Mouse (Mus musculus): ENCODE measurements around the gene Dqx1. TPM values are rescaled to one million over a fixed set of nuclear protein-coding genes. Genes with fewer than 3 reads are reported as not detected.

Gene Dqx1
- 2.2 and 2.9 TPM in 2 replicates for polyA plus RNA-seq (2015; fragmentation: Nextera tagmentation; extraction: Ambion mirVana)

DNA sequence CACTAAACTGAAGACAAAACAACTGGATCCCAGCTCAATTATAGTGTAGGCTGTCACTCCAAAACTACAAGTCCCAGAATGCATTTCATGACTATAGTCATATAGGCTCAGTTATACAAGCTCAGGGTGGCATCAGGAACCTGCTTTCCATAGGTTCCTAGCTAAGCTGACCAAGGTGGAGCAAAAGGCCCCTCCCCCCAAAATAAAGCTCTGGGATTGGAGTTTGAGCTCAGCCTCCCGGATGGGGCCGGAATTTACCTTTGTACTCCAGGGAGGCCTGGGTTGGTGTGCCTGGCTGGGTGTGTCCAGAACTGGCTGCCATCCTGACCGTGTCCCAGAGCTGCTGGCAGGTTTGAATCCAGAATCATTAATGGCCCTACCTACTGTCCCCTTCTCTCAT lies at the start of gene Dqx1:
Gene Dqx1, plus strand, starts transcription at position 55 of the 400 bp plus-strand sequence.

DNA sequence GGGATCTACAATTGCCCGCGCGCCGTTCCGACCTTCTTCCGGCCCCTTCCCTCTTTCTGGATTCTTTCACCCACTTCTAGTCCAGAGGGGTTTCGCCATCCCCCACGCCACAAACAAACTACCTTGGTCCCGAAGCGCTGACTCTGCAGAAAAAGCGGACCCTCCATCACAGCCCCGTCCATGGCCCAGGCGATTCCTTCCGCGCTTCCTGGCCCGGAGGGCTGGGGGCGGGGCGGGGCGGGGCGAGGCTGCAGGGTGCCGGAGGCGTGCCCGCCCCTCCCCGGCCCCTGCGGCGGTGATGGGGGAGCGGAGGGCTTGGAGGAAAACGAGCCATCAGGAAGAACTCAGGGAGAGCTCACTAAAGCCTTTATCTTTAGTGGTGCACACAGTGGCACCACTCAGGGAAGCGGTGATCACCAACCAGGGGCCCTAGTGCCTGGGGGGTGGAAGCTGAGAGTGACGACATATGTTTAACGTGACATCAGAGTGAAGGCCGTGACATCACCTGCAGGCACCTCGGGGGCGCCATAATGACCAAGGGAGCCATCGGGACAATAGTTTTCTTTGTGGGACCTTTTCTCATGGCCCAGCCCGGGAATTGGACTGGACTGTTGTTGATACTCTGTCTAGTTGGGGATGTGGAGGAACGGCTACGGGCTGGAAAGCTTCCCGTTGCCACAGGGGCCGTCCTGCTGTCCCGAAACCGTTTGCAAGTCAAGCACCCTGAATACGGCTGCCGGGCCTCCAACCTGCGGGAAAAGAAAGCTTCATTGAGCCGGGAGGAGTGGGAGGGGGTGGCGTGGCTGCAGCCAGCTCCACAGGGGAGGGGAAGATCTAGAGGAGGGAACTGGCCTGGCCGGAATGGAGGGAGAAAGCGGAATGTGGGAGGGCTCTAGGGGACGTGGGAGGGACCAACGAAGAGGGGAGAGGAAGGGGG lies 24.1 kb upstream of the Dqx1 start, which contains the start of the genes Dok1 and Loxl3:
Gene Dok1, minus strand, starts transcription at position 223 of the 937 bp plus-strand sequence.
Gene Loxl3, plus strand, starts transcription at position 925 of the 937 bp plus-strand sequence.

DNA sequence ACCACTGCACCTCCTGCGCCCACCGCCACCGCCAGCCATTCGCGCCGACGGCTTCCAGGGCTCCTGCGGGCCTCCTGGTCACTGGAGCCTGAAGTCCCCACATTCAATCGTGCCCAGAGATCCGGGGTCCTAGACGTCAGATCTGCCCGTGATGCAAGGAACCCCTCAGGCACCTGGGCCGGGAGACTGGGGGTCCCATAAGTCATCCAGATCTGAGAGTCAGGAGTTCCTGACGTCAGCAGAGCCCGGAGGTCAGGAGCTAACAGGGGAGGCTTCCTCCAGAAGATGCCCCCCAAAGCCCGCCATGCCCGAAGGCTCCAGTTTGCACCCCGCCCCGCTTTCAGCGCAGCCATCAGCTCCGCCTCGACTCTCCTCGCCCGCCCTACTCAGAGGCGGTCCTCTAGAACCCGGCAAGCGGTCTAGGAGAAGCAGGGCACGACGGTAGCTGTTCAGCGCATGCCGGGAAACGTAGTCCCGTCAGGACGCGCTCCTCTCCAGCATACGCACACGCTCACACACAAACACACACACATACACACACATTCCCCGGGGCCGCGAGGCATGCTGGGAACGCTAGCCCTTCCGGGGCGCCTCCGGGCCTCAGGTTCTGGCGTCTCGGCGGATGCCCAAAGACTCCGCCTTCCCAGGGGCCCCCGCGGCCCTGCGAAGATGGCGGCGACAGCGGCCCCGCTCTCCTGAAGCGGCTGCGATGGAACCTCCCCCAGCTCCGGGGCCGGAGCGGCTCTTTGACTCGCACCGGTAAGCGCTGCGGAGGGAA lies 3.4 kb upstream of the Dqx1 start, which contains the start of gene Aup1:
Gene Aup1, plus strand, starts transcription at position 448 of the 778 bp plus-strand sequence.

DNA sequence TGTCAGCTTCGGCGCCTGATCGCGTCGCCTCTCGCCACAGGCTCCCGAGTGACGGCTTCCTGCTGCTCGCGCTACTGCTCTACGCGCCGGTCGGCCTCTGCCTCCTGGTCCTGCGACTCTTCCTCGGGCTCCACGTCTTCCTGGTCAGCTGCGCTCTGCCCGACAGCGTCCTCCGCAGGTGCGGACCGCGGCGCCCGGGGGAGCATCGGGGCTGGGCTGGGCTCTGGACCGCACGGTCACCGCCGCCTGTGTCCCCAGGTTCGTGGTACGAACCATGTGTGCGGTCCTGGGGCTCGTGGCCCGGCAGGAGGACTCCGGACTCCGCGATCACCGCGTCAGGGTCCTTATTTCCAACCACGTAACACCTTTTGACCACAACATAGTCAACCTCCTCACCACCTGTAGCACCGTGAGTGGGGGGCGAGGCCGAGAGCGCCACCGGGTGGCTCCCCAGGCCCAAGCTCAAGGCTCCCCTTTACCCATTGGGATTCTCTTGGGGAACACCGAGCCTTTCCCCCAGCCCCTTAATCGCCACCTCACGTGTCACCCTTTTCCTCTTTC lies 2.7 kb upstream of the Dqx1 start, which contains the start of gene Htra2:
Gene Htra2, minus strand, starts transcription at position 403 of the 561 bp plus-strand sequence.

DNA sequence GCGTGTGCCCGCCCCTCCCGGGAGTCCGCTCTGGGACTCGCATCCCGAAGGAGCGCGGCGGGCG lies 12.4 kb downstream of the Dqx1 start, which contains the start of gene Tlx2:
Gene Tlx2, minus strand, starts transcription at position 47 of the 64 bp plus-strand sequence.

DNA sequence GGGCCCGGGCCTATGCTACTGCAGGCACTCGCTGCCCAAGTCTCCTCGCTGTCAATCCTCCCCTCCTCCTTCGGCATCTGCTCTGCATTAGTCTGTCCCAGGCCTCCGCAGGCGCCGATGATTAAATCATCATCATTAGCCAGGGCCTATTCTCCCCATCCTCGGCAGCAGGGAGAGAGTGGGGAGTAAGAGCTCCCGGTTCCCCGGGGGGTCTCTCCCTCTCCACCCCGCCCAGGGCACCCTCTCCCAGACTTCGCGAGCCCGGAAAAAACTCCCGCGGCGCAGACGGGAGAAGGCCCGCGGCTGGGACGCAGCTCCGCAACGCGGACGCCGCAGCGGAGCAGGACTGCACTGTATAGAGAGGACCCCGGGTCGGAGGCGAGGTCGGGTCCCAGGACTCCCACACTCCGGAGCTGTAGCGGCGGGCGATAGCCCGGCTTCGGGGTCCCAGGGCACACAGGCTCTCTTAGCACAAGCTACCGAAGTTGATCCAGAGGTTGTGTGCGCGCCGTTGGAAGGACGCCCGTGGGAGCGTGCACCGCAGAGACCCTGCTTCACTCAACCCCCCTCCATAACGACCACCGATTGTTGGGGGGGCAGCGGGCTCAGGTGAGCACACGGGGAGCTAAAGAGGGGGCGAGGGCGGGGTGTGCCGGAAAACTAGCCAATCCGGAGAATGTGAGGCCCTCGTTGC lies 20.1 kb downstream of the Dqx1 start, which contains the start of gene Pcgf1:
Gene Pcgf1, plus strand, starts transcription at position 240 of the 694 bp plus-strand sequence.

DNA sequence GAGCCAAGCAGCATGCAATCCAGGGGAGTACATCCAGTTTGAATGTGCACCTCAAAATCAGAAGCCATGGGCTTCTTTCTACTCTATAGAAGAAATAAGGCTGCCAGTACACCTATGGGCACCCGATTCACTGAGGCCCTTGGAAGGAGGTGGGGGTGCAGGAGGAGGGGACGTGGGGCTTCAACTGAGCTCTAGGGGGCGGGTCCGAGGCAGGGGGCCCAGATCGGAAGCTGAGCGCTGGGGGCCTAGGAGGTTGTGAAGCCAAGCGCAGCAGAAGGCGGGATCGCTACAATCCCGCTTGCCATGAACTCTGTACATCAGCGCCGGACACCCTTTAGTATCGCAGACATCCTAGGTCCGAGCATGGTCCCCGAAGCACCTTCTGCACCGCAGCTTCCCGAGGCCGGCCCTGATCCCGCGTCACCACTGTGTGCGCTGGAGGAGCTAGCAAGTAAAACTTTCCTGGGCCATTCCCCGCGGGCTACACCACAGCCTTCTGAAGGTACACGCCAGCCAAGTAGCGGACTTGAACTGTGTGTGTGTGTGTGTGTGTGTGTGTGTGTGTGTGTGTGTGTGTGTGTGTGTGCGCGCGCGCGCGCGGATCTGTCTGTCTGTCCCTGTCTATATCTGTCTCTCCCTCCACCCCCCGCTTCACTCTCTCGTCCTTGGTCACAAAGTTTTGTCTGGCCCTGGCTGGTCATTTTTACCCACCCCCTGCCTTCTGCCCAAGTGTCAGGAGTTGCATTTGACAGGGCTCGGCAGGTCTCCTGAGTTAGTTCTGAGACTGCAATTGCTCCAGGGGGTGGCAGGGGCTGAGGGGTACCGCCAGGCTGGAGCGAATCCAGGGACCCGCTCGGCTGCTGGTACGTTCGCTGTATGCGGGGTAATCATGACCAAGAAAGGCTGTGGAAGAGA lies 28.7 kb downstream of the Dqx1 start, which contains the start of gene Lbx2:
Gene Lbx2, plus strand, starts transcription at position 247 of the 915 bp plus-strand sequence.

DNA sequence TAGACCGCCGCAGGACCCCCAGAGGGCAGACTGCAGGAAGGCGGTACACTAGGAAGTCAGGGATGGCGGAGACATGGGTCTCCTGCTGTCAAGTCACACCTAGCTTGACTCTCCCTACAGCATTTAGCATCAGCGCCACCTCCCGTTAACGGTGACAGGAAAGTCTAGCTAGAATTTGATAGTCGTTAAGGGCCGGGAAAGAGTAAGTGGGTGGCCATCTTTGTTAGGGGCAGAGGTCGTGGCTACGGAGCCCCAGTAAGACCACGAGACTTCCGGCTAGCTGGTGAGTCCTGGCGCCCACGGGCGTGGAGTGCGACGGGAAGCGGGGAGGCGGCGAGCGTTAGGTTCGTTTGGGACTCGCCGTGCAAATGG lies 43.7 kb downstream of the Dqx1 start, which contains the start of the genes Ccdc142 and Gm42688:
Gene Ccdc142, plus strand, starts transcription at position 286 of the 372 bp plus-strand sequence.
Gene Gm42688, plus strand, starts transcription at position 302 of the 372 bp plus-strand sequence.

DNA sequence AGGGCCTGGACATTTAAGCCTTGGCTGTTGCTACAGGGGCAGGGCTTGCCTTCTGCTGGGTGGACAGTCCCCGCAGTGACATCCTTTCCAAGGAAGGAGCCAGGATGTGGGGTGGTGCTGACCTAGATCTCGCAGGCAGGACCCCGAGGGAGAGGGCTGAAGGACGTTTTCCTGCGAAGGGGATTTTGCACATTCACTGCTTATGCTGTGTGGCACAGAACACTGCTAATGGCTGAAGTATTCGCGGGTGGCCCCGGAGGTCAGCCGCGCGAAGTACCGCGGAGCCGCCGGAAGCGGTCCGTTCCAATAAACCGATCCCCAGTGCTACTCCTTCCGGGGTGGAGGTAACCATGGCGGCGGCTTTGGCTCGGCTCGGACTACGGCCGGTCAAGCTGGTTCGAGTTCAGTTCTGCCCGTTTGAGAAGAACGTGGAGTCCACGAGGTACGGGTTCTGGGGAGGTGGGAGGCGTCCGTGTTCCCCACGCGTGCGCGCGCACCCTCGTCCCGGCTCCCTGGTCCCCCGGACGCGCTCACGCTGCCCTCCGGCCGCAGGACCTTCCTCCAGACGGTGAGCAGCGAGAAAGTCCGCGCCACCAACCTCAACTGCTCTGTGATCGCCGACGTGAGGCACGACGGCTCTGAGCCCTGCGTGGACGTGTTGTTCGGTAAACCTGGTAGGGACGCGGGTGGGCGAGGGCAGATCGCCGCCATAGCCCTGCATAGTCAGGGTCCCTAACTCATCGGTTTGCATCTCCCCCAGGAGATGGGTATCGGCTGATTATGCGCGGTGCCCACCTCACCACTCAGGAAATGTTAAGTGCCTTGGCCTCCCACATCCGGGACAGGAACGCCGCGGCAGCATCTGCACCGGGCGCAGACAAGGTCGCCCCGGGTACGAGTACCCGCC lies 51.4 kb downstream of the Dqx1 start, which contains the start of gene Mrpl53:
Gene Mrpl53, plus strand, starts transcription at position 279 of the 907 bp plus-strand sequence.

DNA sequence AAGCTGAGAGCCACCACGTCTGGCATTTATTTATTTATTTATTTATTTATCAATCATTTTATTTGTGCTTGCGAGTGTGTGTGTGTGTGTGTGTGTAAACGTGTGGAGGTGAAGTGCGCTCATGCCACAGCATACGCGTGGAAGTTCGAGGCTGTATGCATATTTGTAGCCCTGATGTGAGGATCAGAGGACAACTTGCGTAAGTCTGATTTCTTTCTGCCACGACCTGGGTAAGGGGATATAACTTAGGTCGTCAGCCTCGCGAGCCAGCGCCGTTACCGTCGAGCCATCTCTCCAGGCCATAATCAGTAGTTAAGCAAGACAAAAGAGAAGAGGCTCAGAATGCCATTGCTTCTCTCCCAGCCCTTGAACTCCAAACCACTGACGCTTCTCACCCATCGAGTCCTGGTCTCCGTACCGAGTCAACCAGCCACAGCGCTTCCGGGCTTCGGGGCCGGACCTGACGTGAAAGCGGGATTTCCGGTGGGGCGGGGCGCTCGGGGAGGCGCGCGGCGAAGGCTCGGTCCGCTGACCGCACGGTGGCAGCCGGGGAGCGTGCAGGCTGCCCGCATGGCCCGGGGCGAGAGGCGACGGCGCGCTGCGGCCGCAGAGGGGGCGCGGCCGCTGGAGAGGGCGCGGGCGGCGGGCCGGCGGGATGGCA lies 57.5 kb downstream of the Dqx1 start, which contains the start of gene Mogs:
Gene Mogs, plus strand, starts transcription at position 486 of the 661 bp plus-strand sequence.

Small RNA genes within 50 kb of the gene (microRNA-seq; reads per million reads assigned to microRNA genes)
- gene Mir3470a (ENCODE audit: borderline replicate concordance, insufficient number of aligned reads) (not detected), gene Mir7040 (ENCODE audit: borderline replicate concordance, insufficient number of aligned reads) (not detected)

Other genes starting within 250 kb of the Dqx1 start
- 1.8 and 6.6 TPM in 2 replicates for gene Sema4f, start 118.1 kb upstream of the Dqx1 start, polyA plus RNA-seq (2015; fragmentation: Nextera tagmentation; extraction: Ambion mirVana)
- 0.95 and 1.8 TPM in 2 replicates for gene M1ap, start 110.9 kb upstream of the Dqx1 start, polyA plus RNA-seq (2015; fragmentation: Nextera tagmentation; extraction: Ambion mirVana)
- gene Dok1, start 24.4 kb upstream of the Dqx1 start, polyA plus RNA-seq (2015; fragmentation: Nextera tagmentation; extraction: Ambion mirVana), result 10.4 and 13.8 TPM in 2 replicates
- 8.0 and 10.3 TPM in 2 replicates for gene Loxl3, start 23.7 kb upstream of the Dqx1 start, polyA plus RNA-seq (2015; fragmentation: Nextera tagmentation; extraction: Ambion mirVana)
- 125 and 198 TPM in 2 replicates for gene Aup1, start 3.3 kb upstream of the Dqx1 start, polyA plus RNA-seq (2015; fragmentation: Nextera tagmentation; extraction: Ambion mirVana)
- 72.7 and 85.4 TPM in 2 replicates for gene Htra2, start 2.6 kb upstream of the Dqx1 start, polyA plus RNA-seq (2015; fragmentation: Nextera tagmentation; extraction: Ambion mirVana)
- gene Tlx2, start 12.4 kb downstream of the Dqx1 start, polyA plus RNA-seq (2015; fragmentation: Nextera tagmentation; extraction: Ambion mirVana), result 47.4 and 57.0 TPM in 2 replicates
- gene Pcgf1, start 20.0 kb downstream of the Dqx1 start, polyA plus RNA-seq (2015; fragmentation: Nextera tagmentation; extraction: Ambion mirVana), result 77.1 and 86.5 TPM in 2 replicates
- 32.9 and 50.3 TPM in 2 replicates for gene Lbx2, start 28.5 kb downstream of the Dqx1 start, polyA plus RNA-seq (2015; fragmentation: Nextera tagmentation; extraction: Ambion mirVana)
- gene Ccdc142, start 43.8 kb downstream of the Dqx1 start, polyA plus RNA-seq (2015; fragmentation: Nextera tagmentation; extraction: Ambion mirVana), result 1.6 and 5.7 TPM in 2 replicates
- gene Gm42688, start 43.8 kb downstream of the Dqx1 start, polyA plus RNA-seq (2015; fragmentation: Nextera tagmentation; extraction: Ambion mirVana), result 2.5 and 5.4 TPM in 2 replicates
- gene Mrpl53, start 51.2 kb downstream of the Dqx1 start, polyA plus RNA-seq (2015; fragmentation: Nextera tagmentation; extraction: Ambion mirVana), result 177 and 257 TPM in 2 replicates
- 25.9 and 42.3 TPM in 2 replicates for gene Mogs, start 57.7 kb downstream of the Dqx1 start, polyA plus RNA-seq (2015; fragmentation: Nextera tagmentation; extraction: Ambion mirVana)
- gene Wbp1, start 63.7 kb downstream of the Dqx1 start, polyA plus RNA-seq (2015; fragmentation: Nextera tagmentation; extraction: Ambion mirVana), result 78.7 and 93.8 TPM in 2 replicates
- 13.7 and 17.2 TPM in 2 replicates for gene Ino80b, start 67.6 kb downstream of the Dqx1 start, polyA plus RNA-seq (2015; fragmentation: Nextera tagmentation; extraction: Ambion mirVana)
- gene Rtkn, start 77.6 kb downstream of the Dqx1 start, polyA plus RNA-seq (2015; fragmentation: Nextera tagmentation; extraction: Ambion mirVana), result 16.9 and 27.2 TPM in 2 replicates
- 2.9 and 4.3 TPM in 2 replicates for gene Wdr54, start 98.6 kb downstream of the Dqx1 start, polyA plus RNA-seq (2015; fragmentation: Nextera tagmentation; extraction: Ambion mirVana)
- 0.41 and 0.72 TPM in 2 replicates for gene 1700003E16Rik, start 98.6 kb downstream of the Dqx1 start, polyA plus RNA-seq (2015; fragmentation: Nextera tagmentation; extraction: Ambion mirVana)
- gene Dctn1, start 108.1 kb downstream of the Dqx1 start, polyA plus RNA-seq (2015; fragmentation: Nextera tagmentation; extraction: Ambion mirVana), result 60.7 and 63.9 TPM in 2 replicates
- gene Slc4a5, start 162.0 kb downstream of the Dqx1 start, polyA plus RNA-seq (2015; fragmentation: Nextera tagmentation; extraction: Ambion mirVana), result 0.12 TPM in 1 of 2 replicates, not detected in the other